Mouse (Mus musculus) layer of hippocampus, adult 9-11 months (tissue): Measurements from ENCODE around the gene Spaca4.
A peak's percentile ranks its signal among the peaks of the same experiment; 100 is the strongest.

Experiments
- DNase-seq: peaks from one replicate; pipeline ENCODE4 v3.0.0; 2022

Gene Spaca4

GRCm38 (mm10) chr7:45693921-45694591 is 31.6 kb downstream of the Spaca4 start, which contains the start of gene Sec1:
Gene Sec1, minus strand, starts transcription at chr7:45694402.
- no peak for DNase-seq

DNA sequence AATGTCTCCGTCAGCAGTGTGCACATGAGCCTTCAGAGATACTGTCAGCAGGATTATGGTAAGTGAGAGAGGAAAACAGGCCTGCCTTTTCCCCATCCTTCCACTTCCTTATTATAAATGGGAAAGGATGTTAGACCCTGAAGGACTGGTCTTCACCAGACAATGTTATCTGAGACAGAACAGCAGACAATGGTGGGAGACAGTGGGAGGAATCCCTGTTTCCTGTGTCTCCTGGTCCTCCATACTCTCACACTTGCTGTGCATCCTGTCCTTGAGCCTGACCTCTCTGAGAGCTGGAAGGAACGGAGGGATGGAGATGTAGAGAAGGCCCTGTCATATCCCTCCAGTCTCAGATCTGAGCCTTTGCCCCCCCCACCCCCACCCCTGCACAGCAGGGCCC is 33.2 kb downstream of the Spaca4 start:
- no peak for DNase-seq

DNA sequence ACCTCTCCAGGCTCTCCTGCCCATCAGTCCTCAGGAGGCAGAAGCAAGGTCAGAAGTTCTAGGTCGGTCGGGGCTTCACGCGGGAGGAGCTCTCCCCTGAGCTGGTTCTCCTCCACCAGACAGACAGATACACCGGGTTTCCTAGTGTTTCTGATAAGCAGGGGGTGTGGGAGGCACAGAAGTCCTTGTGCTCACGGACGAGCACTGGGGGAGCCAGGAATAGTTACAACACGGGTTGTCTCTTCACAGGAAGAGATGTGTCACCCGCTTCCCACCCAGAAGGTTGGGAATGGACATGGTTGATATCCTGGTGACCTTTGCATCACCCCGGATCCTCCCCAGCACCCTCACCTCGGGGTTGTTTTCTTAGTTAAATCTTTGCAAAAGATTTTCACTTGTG is 35.8 kb downstream of the Spaca4 start:
- DNase-seq = no peak

GRCm38 (mm10) chr7:45689099-45689498 is 36.5 kb downstream of the Spaca4 start:
- DNase-seq = no peak

GRCm38 (mm10) chr7:45686841-45687240 is 38.8 kb downstream of the Spaca4 start:
- DNase-seq = no peak

GRCm38 (mm10) chr7:45685811-45686210 is 39.8 kb downstream of the Spaca4 start:
- DNase-seq = no peak

GRCm38 (mm10) chr7:45683396-45684050 is 42.1 kb downstream of the Spaca4 start, which contains the start of gene Ntn5:
Gene Ntn5, plus strand, starts transcription at chr7:45684022.
- no peak for DNase-seq

GRCm38 (mm10) chr7:45682144-45683126 is 43.2 kb downstream of the Spaca4 start:
- peak; percentile 88 for DNase-seq

DNA sequence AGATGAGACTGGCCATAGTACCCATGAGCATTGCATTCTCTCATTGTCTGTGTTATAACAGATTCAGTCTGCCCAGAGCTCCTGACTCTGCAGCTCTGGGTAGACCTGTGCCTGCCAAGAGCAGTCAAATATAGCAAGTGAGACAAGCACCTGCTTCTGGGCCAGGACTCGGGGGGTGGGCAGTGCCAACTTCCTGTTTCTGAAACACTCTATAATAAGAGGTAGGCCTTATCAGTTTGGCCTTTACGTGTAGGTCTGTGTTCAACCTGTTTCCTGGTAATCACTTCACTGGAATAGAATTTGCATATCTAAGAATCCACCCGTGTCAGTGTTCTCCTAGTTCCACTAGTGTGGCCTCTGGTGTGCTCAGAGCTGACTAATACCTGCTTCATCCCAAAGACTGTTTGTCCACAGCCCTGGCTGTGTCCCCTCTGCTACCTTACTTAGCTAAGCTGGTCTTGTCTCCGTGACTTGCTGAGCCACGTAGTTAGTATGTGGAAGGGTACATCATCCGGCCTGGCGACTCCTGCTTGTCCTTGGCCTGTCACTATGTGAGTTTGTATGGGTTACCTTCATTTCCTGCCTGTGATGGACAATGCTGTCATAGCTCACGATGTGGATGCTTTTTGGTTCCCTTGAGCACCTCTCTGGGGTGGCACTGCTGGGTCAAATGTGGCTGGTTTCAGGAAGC is 44.4 kb downstream of the Spaca4 start:
- no peak for DNase-seq

DNA sequence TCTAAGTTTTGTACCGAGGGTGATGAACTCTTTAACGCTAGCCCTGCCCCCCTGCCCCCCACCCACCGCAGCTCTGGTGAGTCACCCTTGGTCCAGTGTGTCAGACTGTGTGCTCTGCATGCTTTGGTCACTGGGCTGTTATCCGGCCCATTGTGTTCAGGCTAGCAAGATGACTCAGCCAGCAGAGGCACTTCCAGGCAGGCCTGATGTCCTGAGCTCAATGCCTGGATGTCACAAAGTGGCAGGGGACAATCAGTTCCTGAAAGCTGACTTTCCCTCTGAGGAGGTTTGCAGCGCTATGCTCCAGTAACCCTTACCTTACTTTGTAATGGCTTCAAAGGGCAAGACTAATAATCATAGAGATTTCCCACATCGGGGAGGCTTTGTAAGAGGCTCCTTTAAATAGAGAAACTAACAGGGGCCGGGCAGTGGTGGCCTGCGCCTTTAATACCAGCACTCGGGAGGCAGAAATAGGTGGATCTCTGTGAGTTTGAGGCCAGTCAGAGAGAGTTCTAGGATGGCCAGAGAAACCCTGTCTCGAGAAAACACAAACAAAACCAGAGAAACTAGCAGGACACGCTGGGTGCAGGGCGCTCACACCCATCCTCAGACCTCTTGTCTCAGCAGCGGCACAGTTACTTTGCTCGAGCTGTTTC is 45.5 kb downstream of the Spaca4 start:
- DNase-seq = no peak

DNA sequence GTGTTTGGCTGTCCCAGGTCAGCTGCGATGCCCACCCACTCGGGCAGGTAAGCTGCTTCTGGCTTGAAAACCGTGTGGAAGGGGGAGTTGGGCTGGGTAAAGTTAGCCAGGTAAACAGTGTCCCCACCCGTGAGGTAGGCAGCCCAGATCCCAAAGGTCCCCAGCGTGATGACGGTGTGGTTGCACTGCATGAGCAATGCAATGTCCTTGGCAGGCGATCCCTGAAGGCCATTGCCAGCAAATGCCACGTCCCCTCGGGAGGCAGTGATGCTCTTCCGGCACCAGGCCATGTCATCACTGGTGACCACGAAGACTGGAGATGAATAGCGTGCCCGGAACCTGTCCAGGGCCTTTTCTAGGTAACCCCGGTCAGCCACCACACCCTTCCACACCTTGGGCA is 47.1 kb downstream of the Spaca4 start:
- no peak for DNase-seq

DNA sequence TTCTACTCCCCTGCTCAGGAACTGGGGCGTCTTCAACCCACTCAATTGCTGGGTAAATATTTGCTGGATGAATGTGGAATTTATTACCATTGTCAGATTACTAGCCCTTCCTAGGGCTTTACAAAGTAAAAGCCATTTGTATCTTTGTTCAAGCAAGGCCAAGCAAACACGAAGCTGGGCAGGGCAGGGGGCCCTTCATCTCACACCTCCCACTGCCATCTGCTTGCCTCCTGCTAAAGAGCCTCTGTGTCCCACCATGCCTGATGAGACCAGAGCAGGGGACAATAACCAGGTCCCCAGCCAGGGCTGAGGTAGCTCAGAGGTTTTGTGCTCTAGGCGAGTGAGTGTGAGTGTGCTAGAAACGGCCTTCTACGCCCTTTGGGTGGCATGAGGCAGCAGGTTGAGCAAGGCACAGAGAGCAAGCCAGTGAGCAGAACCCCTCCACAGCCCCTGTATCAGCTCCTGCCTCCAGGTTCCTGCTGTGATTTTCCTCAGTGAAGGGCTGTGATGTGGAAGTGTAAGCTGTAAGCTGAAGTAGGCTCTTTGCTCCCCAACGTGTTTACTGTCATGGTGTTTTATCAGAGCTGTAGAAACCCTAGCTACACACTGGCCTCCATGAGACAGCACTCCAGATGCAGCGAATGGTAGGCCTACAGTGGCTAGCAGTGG is 47.9 kb downstream of the Spaca4 start:
- DNase-seq = no peak
